Mouse (Mus musculus) mouse embryonic stem cell (cell line): Measurements from ENCODE around the gene 1810009A15Rik.
"Not testable (repeated sequence)": the region's sequence is repeated elsewhere in the genome, so short reads cannot be mapped to it uniquely, and the experiment has no call there.

Source experiments
- in situ Hi-C, 2 experiments: fragments of 300-500 bp; cut with MboI; formaldehyde crosslinking; loops; 1 replicate in 1 of 2; 3 replicates in 1 of 2; pipeline ENCODE4 v1.14.3; 2019 to 2020; ENCODE audit warnings: low sequenced_read_pairs in 2 of 2, low pct_unique_long_range_greater_than_20kb in 1 of 2, mixed read lengths in 1 of 2; ENCODE audit not compliant: unreplicated experiment in 1 of 2

The 1810009A15Rik gene

DNA sequence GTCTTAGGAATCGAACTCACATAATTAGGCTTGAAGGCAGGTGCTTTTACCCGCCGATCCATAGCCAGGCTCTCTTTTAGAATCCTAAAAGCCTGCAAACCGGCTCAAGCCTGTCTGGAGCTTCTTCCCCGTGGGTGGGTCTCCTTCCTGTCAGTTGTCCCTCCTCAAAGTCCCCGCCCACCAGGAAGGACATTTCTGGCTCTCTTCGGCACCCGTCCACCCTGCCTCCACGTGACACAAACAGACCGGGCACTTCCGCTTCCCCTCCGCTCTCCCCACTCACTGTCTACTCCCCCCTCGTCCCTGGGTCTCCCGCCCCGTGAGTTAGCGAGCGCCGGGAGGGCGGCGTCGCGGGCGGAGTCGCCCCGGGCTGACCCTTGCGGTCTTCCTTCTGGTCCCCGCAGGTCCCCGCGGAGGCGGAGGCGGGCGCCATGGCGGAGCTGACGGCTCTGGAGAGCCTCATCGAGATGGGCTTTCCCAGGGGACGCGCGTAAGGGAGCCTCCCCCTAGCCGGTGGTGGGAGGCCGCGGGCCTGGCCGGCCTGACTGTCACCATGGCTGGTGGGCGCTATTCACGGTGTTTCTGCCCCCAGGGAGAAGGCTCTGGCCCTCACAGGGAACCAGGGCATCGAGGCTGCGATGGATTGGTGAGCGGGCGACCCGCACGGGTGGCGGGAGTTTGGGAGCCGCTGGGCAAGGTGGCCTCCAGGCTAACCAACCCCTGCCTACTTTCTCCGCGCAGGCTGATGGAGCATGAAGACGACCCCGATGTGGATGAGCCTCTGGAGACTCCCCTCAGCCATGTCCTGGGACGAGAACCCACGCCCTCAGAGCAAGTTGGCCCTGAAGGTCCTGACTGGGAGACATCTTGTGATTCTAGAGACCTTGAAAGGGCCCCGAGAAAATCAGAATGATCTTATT, 17.1 kb upstream of the 1810009A15Rik start, which contains the start of gene Ubxn1:
Gene Ubxn1, plus strand, starts transcription at position 230 of the 920 bp plus-strand sequence.
- in situ Hi-C loops, result loop anchor here in 1 of 2 experiments (25.0 kb wide), 1 partner anchor 966 kb away; the partner anchor contains the start of gene Scgb2a2

DNA sequence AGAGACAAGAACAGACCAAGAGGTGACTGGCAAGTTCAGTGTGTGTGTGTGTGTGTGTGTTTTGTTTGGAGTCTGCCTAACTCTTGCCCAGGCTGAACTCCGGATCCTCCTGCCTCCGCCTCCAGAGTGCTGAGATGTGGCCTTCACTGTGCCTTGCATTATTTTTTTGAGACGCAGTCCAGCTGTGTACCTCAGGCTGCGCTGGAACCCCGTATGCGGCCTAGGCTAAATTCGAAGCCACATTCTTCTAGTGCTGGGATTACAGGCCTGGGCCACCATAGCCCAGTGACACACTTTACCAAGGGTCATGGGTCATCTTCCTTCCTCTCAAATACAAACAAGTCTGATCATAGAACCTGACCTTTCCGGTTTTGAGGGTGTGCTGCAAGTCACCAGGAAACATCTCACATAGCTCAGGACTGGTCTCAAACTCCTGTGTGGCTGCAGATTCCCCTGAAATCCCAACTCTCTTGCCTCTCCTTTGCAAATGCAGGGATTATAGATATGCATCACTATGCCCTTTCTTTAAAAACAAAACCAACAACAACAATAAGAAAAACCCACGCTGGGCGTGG, 16.3 kb upstream of the 1810009A15Rik start:
- in situ Hi-C loops, result loop anchor here in 1 of 2 experiments (25.0 kb wide), 1 partner anchor 965 kb away; the partner anchor contains the start of gene Scgb2a2

DNA sequence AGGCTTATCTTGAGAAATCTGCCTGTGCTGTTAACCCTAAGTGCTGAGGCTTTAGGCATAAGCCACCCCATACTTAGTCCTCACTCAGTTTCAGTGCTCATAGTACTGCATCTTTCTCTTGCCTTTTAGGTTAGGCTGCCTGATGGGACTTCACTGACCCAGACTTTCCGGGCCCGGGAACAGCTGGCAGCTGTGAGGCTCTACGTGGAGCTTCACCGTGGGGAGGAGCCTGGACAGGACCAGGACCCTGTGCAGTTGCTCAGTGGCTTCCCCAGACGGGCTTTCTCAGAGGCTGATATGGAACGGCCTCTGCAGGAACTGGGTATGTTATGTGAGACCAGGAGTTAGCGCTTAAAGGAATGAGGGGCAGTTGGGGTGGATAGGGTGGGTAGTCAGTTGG, 13.6 kb upstream of the 1810009A15Rik start:
- in situ Hi-C loops, result no loop called here

DNA sequence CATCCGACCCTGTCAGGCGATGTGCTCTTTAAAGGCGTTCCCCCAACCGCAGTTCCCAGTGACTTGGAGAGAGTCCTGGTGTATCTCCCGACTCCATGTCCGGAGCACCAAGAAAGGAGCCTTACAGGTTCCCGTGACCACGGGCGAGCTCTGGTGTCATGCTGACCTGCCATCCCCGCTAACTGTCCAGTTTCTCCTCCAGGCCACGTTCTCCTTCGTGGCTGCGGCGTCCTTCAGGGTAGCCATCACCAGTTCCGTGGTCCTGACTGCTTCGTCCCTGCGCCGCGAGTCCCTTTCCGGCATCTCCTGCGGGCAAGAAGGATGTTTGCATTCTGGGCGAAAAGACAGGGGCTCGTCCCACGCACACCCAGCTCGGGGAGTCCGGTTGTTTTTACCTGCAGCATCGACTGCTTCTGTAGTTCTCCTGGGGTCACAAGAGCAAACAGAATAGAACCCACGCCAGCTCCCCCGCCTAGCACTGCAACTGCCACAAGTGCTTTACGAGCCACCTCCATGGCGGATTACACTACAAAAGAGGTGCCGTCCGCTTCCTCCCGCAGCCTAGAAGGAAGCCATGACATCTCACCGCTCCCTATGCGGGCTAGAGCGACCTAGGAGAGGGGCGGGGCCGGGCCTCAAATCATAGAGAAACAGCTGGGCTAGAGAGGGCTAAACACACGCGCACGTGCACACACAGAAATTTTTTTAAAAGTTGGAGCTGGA, 8.2 kb upstream of the 1810009A15Rik start, which contains the start of gene Uqcc3:
Gene Uqcc3, minus strand, starts transcription at position 613 of the 723 bp plus-strand sequence.
- in situ Hi-C loops, result no loop called here

DNA sequence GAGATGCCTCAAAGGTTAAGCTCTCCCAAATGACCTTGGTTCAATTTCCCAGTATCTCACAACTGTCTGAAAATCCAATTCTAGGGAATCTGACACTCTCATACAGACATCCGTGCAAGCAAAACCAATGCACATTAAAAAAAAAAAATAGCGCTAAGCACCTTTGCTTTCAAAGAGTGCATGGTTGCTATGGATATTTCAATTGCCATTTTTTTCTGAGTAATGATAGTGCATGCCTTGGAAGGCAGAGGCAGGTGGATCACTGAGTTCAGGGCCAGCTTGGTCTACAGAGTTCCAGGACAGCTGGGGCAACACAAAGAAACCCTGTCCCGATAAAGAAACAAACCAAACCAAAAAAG, 7.6 kb upstream of the 1810009A15Rik start:
- in situ Hi-C loops, result no loop called here

DNA sequence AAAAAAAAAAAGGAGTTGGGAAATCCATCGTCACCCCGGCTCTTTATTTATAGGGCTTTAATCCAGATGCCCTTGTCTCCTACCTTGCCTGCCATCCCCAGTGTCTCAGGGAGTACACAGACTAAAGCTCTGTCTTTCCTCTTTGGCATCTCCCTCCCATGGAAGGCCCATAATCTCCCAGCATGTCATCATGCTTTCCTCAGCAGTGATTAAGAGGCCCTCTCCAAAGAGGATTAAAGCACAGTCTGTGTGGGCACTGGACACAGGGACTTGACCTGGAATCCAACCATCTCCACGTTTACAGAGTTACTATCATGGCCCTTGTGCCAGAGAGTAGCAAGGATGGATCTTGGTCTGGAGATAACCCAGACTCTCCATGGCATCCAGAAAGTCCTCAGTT, 5.0 kb upstream of the 1810009A15Rik start, which contains the start of the genes Lbhd1 and Gm49403:
Gene Lbhd1, plus strand, starts transcription at position 117 of the 400 bp plus-strand sequence.
Gene Gm49403, plus strand, starts transcription at position 315 of the 400 bp plus-strand sequence.
- in situ Hi-C loops, result no loop called here

DNA sequence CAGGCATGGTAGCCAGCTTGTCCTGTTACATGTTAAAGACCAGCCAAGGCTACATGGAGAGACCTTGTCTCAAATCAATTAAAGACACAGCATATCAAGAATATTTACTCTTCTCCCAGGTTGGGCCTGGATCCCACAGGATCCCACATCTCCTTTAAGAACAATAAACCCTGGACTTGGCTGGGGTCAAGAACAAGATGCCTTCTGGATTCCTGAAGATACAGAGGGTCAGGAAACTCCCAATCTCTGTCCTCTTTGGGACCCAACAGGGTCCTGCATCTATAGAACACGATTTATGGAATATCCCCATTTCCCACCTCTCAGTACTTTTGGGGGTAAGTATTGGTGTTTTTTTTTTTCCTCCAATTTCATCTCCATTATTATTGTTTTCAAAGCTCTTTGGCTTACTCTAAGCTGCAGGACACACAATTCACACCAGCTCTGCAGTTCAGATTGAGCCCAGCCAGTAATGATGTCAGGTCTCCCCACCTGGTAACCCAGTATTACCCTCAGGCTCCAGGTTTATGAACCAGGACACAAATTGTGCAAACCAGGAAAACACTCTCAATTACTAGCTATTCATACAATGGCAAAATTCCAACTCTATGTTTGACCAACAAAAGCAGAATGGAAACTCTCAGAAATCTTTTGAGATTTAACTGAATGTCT, 1.6 kb upstream of the 1810009A15Rik start:
- in situ Hi-C loops, result no loop called here

DNA sequence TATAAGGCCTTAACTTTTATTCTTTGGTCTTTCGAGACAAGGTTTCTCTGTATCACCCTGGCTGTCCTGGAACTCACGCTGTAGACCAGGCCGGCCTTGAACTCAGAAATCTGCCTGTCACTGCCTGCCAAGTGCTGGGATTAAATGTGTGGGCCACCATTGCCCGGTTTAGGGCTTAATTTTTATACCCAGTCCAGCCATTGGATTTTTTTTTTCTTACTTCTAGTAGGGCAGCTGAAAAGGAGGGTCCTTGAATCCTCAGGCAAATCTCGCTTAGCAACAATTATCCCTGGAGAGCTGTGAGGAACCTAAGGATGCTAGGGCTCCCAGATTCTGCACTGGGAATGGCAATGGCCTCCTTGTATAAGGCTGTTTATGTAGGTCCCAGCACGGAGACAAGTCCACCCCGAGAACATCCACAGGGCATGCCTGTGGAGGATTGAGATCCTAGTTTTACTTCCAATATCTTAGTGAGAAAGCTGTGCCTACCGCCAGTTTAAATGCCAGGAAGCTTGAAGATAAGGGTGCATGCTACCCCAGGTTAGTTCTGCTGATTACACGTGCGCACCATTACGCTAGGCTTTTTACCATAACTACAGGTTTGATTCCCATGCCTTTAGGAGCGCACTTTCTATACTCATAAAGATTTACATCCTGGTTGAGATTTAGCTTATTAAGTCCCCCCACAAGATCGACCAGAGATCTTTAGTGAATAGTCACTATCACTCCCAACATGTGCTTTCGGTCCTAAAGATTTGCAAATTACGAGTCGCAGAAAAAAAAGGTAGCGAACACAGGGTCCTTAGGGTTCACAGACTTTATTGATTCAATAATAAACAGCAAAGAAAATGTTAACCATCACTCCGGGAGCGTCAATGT, 829 bp upstream of the 1810009A15Rik start:
- in situ Hi-C loops, result no loop called here

DNA sequence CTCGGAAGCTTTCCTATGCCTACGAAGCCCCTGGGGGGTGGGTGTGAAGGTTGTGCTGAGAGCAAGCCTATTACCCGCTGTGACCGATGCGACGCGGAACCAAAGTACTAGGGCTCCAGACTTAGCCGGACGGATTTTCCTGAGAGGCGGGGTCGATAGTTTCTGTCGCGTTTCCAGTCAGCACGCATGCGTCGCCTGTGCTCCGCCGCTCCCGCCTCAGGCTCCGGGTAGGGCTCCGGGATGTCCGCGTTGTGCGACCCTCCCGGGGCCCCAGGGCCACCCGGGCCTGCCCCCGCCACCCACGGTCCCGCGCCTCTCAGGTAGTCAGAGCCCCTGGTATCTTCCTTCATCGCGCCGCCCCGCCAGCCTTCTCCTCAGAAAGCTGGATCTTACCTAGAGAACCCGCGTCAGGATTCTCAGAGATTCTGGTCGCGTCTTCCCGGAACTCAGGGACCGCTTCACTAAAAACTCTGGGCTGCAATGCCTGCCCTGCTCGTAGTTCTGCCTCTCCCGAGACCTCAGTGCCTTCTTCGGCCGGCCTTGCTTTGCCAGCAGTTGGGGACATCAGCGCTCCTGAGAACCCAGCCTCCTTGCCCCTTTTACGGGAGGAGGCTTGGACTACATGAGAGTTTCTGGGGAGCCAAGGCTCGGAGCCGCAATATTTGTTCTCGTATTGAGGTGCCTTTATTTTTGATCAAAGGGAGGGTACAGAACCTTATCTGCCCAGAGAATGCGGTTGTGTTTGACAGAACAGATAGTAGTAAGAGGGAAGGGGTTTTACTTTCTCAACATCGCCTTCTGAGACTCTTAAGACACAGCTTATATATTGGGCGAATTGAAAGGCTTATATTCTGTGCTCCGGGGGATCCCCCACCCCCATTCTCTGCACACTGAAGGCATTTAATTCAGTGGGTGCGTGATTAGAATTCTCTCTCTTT, 4.4 kb downstream of the 1810009A15Rik start, which contains the start of gene Ints5:
Gene Ints5, plus strand, starts transcription at position 177 of the 938 bp plus-strand sequence.
- in situ Hi-C loops, result no loop called here

DNA sequence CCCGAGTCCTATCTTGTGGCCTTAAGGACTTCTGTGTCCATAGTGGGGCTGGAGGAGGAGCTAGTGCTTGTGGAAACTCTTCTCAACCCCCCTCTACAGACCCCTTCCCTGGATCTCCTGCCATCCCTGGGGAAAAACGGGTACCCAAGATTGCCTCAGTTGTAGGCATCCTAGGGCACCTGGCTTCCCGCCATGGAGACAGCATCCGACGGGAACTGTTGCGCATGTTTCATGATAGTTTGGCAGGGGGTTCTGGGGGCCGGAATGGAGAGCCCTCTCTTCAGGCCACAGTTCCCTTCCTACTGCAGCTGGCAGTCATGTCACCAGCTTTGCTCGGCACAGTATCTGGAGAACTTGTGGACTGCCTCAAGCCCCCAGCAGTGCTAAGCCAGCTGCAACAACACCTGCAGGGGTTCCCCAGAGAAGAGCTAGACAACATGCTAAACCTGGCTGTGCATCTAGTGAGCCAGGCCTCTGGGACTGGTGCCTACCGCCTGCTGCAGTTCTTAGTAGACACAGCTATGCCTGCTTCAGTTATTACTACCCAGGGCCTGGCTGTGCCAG, 6.8 kb downstream of the 1810009A15Rik start:
- in situ Hi-C loops, result no loop called here

DNA sequence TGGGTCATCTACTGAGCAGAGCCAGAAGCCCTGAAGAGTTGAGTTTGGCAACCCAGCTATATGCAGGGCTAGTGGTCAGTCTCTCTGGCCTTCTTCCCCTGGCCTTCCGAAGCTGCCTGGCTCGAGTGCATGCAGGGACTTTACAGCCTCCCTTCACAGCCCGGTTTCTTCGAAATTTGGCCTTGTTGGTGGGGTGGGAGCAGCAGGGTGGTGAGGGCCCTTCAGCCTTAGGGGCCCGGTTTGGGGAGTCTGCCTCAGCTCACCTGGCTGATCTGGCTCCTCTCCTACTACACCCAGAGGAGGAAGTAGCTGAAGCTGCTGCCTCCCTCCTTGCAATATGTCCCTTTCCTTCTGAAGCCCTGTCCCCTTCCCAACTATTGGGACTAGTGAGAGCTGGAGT, 7.6 kb downstream of the 1810009A15Rik start:
- in situ Hi-C loops, result not testable (repeated sequence)

DNA sequence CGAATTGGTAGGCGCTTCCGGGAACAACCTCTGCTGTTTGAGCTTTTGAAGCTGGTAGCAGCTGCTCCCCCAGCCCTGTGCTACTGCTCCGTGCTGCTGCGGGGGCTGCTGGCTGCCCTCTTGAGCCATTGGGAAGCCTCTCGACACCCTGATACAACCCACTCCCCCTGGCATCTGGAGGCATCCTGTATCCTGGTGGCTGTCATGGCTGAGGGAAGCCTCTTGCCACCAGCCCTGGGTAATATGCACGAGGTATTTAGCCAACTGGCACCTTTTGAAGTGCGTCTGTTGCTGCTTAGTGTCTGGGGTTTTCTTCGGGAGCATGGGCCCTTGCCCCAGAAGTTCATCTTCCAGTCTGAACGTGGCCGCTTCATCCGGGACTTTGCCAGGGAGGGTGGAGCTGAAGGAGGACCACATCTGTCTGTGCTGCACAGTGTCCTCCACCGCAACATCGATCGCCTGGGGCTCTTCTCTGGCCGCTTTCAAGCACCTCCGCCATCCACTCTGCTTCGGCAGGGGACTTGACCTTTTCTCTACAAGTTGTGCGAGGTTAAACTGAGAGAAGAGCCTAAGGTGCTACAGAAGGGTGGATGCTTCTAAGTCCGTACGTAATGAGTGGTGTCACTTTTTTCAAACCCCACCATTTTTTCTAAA, 8.7 kb downstream of the 1810009A15Rik start:
- in situ Hi-C loops, result not testable (repeated sequence)

DNA sequence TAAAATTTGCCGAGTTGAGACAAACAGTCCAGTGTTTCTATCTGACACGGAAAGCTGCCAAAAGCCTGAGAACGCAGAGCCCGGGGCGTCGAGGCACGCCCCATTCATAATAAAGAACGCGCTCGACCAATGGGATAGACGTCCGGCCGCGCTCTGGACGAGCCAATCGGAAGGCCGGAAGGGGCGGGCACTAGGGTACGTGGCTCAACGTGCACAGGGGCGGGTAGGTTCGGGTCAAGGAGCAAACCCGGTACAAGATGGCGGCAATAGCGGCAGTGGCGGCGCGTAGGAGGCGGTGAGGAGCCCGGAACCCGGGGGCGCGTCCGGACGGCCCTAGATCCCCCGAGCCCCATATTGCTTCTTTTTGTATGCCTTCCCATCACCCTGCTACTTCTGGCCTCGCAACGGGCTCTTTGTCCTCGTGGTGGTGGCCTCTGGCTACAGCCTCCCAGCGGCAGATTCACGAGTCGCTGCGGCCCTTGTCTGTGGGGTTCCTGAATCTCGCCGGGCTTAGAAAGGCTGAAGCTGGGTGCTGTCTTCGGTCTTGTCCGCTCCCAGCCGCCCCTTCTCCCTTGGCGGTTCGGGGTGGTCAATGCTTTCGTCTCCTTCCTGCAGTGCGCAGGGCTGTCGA, 9.3 kb downstream of the 1810009A15Rik start, which contains the start of gene Ganab:
Gene Ganab, plus strand, starts transcription at position 207 of the 631 bp plus-strand sequence.
- in situ Hi-C loops, result no loop called here

DNA sequence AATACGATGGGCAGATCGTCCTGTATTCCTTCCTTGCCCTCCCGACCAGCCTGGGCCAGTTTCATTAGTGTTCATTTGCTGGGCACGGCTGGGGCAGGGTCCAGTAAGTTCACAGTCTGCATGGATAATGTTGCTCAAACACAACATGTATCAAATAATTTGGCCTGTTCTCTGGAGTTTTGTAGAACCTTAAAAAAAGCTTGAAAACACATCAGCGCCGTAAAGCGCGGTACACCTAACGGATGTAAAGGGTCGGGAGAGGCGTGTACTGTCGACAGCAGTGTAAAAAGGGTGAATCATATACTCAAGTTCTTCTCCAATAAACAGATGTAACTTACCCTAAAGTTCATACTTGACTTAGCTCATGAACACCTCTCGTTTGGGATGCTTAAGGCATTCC, 9.9 kb downstream of the 1810009A15Rik start:
- in situ Hi-C loops, result no loop called here

DNA sequence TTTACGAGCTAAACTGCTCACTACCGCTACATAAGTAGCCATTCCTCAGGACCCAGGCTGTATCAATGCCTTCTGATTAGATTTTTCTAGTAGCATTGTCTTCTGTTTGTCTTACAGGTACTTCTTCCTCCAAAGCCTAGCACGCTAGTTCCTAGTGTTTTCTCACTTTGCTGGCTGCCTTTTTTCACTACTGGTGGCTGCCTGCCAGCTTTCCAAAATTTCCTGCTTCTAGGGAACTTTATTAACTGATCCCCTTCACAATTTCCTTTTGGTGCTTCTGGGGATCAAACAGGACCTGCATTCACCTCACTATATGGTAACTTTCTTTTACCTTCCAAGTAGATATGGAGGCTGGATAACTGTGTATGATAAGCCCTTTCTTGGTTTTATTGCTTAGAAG, 10.4 kb downstream of the 1810009A15Rik start:
- in situ Hi-C loops, result no loop called here
